Mouse (Mus musculus): ENCODE results near the gene Dnajb4. TPM values are rescaled to one million over a fixed set of nuclear protein-coding genes. Genes with fewer than 3 reads are reported as not detected.
"Not testable (repeated sequence)": the region's sequence is repeated elsewhere in the genome, so short reads cannot be mapped to it uniquely, and the experiment has no call there.

Dnajb4 gene
- polyA plus RNA-seq, 1 experiment = not detected

DNA sequence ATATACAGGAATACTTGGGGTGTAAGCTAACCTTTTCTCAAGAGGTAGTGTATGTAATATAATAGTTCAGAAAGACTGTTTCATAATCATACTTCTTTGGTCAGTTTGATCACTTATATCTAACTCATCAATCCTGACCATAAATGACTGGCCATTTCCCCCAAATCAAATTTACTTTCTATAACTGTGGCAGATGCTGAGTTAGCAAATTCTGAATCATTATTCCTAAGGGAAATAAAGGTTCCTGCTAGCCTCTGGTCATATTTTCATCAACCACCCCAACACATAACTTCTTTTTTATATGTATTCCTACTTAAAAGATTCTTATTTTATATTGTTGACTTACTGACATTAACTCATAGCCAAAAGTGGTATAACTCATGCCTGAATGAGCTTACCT lies 7.2 kb downstream of the Dnajb4 start:
- Histone ChIP-seq H3K27ac (ENCODE audit: insufficient read depth, low read depth, low read length) (no peak overlapping the region), H3K4me1 (ENCODE audit: control insufficient read depth, insufficient read depth, low read length) (no peaks in the 10 kb centered on the region; the same call in 1 of the 2 replicates), H3K4me3 (ENCODE audit: insufficient read depth, low read depth, low read length) (no peak overlapping the region)
- TF ChIP-seq POLR2A (IDR thresholded peaks at IDR 0.05; ENCODE audit: insufficient read depth, low read depth, low read length) (no peak), CTCF (IDR thresholded peaks at IDR 0.05; ENCODE audit: insufficient read depth, low read depth, low read length) (no peak)

DNA sequence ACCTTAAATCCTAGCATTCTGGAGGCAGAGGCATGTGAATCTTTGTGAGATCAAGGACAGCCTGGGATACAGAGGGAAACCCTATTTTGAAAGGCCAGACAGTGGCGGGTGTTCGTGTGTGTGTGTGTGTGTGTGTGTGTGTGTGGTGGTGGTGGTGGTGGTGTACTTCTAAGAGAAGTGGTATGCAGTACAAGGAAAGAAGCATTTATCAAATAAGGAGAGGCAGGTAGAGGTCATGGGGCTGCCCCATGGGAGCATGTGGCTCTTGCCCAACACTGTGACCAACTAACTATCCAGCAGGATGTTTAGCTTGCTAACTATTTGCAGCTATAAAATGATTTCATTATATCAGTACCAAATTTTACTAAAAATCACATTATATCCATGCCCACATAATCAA lies 8.5 kb downstream of the Dnajb4 start:
- Histone ChIP-seq H3K27ac (ENCODE audit: insufficient read depth, low read depth, low read length) (no peak overlapping the region), H3K4me3 (ENCODE audit: insufficient read depth, low read depth, low read length) (no peak overlapping the region), H3K4me1 (ENCODE audit: control insufficient read depth, insufficient read depth, low read length) (no peaks in the 10 kb centered on the region; the same call in 1 of the 2 replicates)
- WGBS = 82% methylated on average over 2 of the region's 2 CpGs
- no peak for TF ChIP-seq POLR2A (IDR thresholded peaks at IDR 0.05; ENCODE audit: insufficient read depth, low read depth, low read length)
- no peak for TF ChIP-seq CTCF (IDR thresholded peaks at IDR 0.05; ENCODE audit: insufficient read depth, low read depth, low read length)

- no peak overlapping the region for H3K27ac ChIP-seq (ENCODE audit: insufficient read depth, low read depth, low read length)
- WGBS = 95% methylated on average over 3 of the region's 3 CpGs
- no peak for TF ChIP-seq CTCF (IDR thresholded peaks at IDR 0.05; ENCODE audit: insufficient read depth, low read depth, low read length)
- no peak for TF ChIP-seq POLR2A (IDR thresholded peaks at IDR 0.05; ENCODE audit: insufficient read depth, low read depth, low read length)
- no peaks in the 10 kb centered on the region; the same call in 1 of the 2 replicates for H3K4me1 ChIP-seq (ENCODE audit: control insufficient read depth, insufficient read depth, low read length)
- H3K4me3 ChIP-seq (ENCODE audit: insufficient read depth, low read depth, low read length) = no peak overlapping the region
These were observed 8.9 kb downstream of the Dnajb4 start for GRCm38 (mm10) chr3:152201181-152201580.

GRCm38 (mm10) chr3:152199125-152199524 lies 11.0 kb downstream of the Dnajb4 start:
- H3K4me1 ChIP-seq (ENCODE audit: control insufficient read depth, insufficient read depth, low read length) = no peaks in the 10 kb centered on the region; the same call in 1 of the 2 replicates
- TF ChIP-seq CTCF (IDR thresholded peaks at IDR 0.05; ENCODE audit: insufficient read depth, low read depth, low read length) = no peak
- no peak for TF ChIP-seq POLR2A (IDR thresholded peaks at IDR 0.05; ENCODE audit: insufficient read depth, low read depth, low read length)
- no peak overlapping the region for H3K27ac ChIP-seq (ENCODE audit: insufficient read depth, low read depth, low read length)
- 82% methylated on average over 3 of the region's 3 CpGs for WGBS
- no peak overlapping the region for H3K4me3 ChIP-seq (ENCODE audit: insufficient read depth, low read depth, low read length)

DNA sequence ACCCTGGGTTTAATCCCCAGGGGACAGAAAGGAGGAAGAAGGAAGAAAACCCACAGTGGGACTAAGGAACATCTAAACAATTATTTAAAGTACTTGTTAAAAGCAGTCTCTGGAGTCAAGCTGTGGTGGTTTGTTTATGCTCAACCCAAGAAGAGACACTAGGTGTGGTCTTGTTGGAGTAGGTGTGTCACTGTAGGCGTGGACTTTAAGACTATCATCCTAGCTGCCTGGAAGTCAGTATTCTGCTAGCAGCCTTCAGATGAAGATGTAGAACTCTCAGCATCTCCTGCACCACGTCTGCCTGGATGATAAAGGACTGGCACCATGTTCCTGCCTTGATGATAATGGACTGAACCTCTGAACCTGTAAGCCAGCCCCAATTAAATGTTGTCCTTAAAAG lies 12.9 kb downstream of the Dnajb4 start:
- not testable (repeated sequence) for H3K4me3 ChIP-seq (ENCODE audit: insufficient read depth, low read depth, low read length); H3K4me1 ChIP-seq (ENCODE audit: control insufficient read depth, insufficient read depth, low read length); H3K27ac ChIP-seq (ENCODE audit: insufficient read depth, low read depth, low read length)
- 75% methylated on average over 2 of the region's 2 CpGs for WGBS

DNA sequence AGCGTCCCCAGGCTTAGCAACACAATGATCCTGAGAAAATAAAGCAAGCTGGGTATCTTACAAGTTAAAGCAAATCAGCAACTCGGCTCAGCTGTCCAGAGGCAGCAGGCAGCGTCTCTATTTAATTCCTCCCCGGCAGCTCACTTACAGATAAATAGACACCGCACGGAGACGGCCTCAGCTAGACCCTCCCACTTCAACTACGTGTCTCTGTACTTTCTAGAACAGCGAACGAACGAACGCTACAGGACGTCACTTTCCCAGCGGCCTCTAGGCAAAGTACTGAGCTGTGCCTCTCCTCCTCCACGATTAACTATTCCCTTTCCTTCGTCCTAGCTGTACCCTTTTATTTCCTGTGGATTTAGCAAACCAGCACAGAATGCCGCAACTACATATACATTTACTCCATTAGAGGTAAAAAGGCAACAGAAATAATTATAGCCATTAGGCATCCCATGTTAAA lies 16.4 kb downstream of the Dnajb4 start:
- peaks cover 5% of the 10 kb centered on the region; the same call in 1 of the 2 replicates for H3K4me1 ChIP-seq (ENCODE audit: control insufficient read depth, insufficient read depth, low read length)
- no peak for TF ChIP-seq CTCF (IDR thresholded peaks at IDR 0.05; ENCODE audit: insufficient read depth, low read depth, low read length)
- peak; percentile 45; the same call in 1 of the 2 replicates for TF ChIP-seq POLR2A (IDR thresholded peaks at IDR 0.05; ENCODE audit: insufficient read depth, low read depth, low read length)
- under 1% methylated on average over 17 of the region's 17 CpGs for WGBS
- H3K4me3 ChIP-seq (ENCODE audit: insufficient read depth, low read depth, low read length) = peak overlapping the region; percentile 36
- H3K27ac ChIP-seq (ENCODE audit: insufficient read depth, low read depth, low read length) = peak overlapping the region; percentile 35

GRCm38 (mm10) chr3:152193177-152193576 lies 16.9 kb downstream of the Dnajb4 start:
- H3K27ac ChIP-seq (ENCODE audit: insufficient read depth, low read depth, low read length) = peak overlapping the region; percentile 35
- H3K4me1 ChIP-seq (ENCODE audit: control insufficient read depth, insufficient read depth, low read length) = peaks cover 5% of the 10 kb centered on the region; the same call in 1 of the 2 replicates
- peak overlapping the region; percentile 36; the same call in 1 of the 2 replicates for H3K4me3 ChIP-seq (ENCODE audit: insufficient read depth, low read depth, low read length)
- WGBS = under 1% methylated on average over 7 of the region's 7 CpGs
- TF ChIP-seq POLR2A (IDR thresholded peaks at IDR 0.05; ENCODE audit: insufficient read depth, low read depth, low read length) = no peak
- TF ChIP-seq CTCF (IDR thresholded peaks at IDR 0.05; ENCODE audit: insufficient read depth, low read depth, low read length) = no peak

- Histone ChIP-seq H3K27ac (ENCODE audit: insufficient read depth, low read depth, low read length) (no peak overlapping the region; the same call in 1 of the 2 replicates), H3K4me1 (ENCODE audit: control insufficient read depth, insufficient read depth, low read length) (peaks cover 5% of the 10 kb centered on the region; the same call in 1 of the 2 replicates), H3K4me3 (ENCODE audit: insufficient read depth, low read depth, low read length) (no peak overlapping the region)
- WGBS = 7% methylated on average over 11 of the region's 11 CpGs
- TF ChIP-seq CTCF (IDR thresholded peaks at IDR 0.05; ENCODE audit: insufficient read depth, low read depth, low read length) (no peak), POLR2A (IDR thresholded peaks at IDR 0.05; ENCODE audit: insufficient read depth, low read depth, low read length) (no peak)
These were observed 17.7 kb downstream of the Dnajb4 start for GRCm38 (mm10) chr3:152192238-152192931.

DNA sequence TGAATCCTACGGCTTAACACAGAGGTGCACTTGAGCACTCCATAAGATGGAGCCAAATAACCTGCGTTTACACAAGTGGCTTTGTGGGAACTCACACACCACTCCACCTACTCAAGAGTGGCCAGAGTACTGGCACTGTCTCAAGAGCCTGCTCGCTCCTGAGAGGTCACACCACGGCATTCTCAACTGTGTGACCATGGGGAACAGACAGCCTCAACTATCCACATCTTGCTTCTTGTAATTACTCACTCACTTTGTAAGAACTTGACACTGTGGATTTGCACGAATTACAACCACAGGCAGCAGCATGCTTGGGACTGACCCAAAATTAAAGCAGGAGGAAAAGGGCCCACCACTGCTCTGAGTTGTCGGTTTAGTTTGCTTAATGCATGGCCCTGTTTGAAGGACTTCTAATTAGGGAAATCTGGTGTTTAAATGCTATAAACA lies 18.3 kb downstream of the Dnajb4 start:
- Histone ChIP-seq H3K4me3 (ENCODE audit: insufficient read depth, low read depth, low read length) (peak overlapping the region; percentile 44), H3K27ac (ENCODE audit: insufficient read depth, low read depth, low read length) (no peak overlapping the region), H3K4me1 (ENCODE audit: control insufficient read depth, insufficient read depth, low read length) (peaks cover 5% of the 10 kb centered on the region; the same call in 1 of the 2 replicates)
- 21% methylated on average over 6 of the region's 6 CpGs for WGBS
- TF ChIP-seq POLR2A (IDR thresholded peaks at IDR 0.05; ENCODE audit: insufficient read depth, low read depth, low read length) (no peak), CTCF (IDR thresholded peaks at IDR 0.05; ENCODE audit: insufficient read depth, low read depth, low read length) (no peak)
